Mouse (Mus musculus) ES-Bruce4 (cell line): ENCODE results near the gene Ralbp1.

Source experiments
- CTCF ChIP-seq: IDR thresholded peaks from one replicate; pipeline ENCODE4 v1.8.1; 2011; ENCODE audit warnings: low read depth, low read length
- EP300 ChIP-seq: IDR thresholded peaks from 2 replicates; pipeline ENCODE4 v1.6.1; 2011; ENCODE audit warnings: low read depth, low read length; ENCODE audit not compliant: insufficient read depth

- TF ChIP-seq CTCF, result no peak
- TF ChIP-seq EP300, result no peak
Observed at GRCm38 (mm10) chr17:65886571-65886970, 973 bp upstream of the Ralbp1 start.
